Mouse (Mus musculus): ENCODE data around the gene Hoxd9.

- no peak for TF ChIP-seq CTCF (conservative IDR thresholded peaks at IDR 0.05; ENCODE audit: insufficient read depth, insufficient read length, low read depth, low read length)
- TF ChIP-seq POLR2A (IDR thresholded peaks at IDR 0.05; ENCODE audit: low read depth, low read length), result no peak
Measured at GRCm38 (mm10) chr2:74734996-74735811, 37.7 kb downstream of the Hoxd9 start.

All from kidney, adult 2 months (tissue).